13 mouse cellular contexts compared by ENCODE assay signal in the genomic region with DNA sequence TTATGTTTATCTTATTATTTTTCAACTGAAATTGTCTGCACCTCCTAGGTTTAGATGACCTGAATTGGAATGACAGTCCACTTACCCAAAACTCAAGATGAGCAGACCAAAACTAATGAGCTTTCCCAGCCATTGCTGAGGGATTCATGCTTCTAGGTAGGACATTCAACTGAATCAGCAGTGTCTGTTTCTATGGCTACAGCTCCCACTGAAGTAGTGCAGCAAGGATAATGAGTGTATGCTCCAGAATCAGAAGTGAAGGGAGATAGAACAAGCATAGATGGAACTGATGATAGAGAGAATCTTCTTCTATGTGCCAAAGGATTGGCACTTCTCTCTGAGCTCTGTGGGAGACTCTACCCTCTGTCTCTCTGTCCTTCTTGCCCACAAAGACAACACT.
"Had no signal": no experiment of that assay in that cellular context is flagged by ENCODE, and none has a peak within 500 bp of the region (broad histone marks: within the 10 kb centered on the region; RNA-seq: fewer than 3 reads in every experiment).

No protein-coding gene starts in this region.

- DNase-seq: gastrocnemius, adult 2 months; gastrocnemius, postnatal 10 days; gastrocnemius, postnatal 25 days; heart, adult 18-20 months; heart, postnatal 10 days; heart, postnatal 4 days; kidney, adult 18-20 months; kidney, adult 8-10 months; kidney, postnatal 10 days; kidney, postnatal 36 days; layer of hippocampus, adult 9-11 months; layer of hippocampus, postnatal 36 days; left cerebral cortex, postnatal 4 days had no signal
